Mouse (Mus musculus) left cerebral cortex, adult 11 months (tissue): ENCODE measurements around the gene Shisa2.

Experiments used
- DNase-seq: peaks from one replicate; pipeline ENCODE4 v3.0.0; 2022; ENCODE audit warnings: low spot score

The Shisa2 gene

DNA sequence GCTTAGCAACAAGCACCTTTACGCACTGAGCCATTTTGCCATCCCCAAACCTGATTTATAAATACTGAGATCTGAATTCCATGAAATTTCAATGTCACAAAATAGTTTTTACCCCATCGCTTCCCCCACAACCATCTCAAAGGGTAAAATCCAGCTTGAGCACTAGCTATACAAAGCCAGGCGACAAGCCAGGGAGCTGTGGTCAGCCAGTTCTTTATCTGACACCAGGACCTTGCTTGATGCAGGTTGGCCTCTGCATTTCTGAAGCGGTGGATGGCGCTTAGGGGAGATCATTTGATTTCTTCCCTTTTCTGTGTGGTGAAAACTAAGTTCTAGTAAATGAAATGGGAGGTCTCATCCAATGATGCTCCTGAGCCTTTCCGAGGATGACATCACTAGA, 7.0 kb downstream of the Shisa2 start:
- DNase-seq: no peak

GRCm38 (mm10) chr14:59633295-59633898, 8.3 kb downstream of the Shisa2 start:
- DNase-seq: no peak

GRCm38 (mm10) chr14:59633988-59634387, 8.9 kb downstream of the Shisa2 start:
- no peak for DNase-seq

DNA sequence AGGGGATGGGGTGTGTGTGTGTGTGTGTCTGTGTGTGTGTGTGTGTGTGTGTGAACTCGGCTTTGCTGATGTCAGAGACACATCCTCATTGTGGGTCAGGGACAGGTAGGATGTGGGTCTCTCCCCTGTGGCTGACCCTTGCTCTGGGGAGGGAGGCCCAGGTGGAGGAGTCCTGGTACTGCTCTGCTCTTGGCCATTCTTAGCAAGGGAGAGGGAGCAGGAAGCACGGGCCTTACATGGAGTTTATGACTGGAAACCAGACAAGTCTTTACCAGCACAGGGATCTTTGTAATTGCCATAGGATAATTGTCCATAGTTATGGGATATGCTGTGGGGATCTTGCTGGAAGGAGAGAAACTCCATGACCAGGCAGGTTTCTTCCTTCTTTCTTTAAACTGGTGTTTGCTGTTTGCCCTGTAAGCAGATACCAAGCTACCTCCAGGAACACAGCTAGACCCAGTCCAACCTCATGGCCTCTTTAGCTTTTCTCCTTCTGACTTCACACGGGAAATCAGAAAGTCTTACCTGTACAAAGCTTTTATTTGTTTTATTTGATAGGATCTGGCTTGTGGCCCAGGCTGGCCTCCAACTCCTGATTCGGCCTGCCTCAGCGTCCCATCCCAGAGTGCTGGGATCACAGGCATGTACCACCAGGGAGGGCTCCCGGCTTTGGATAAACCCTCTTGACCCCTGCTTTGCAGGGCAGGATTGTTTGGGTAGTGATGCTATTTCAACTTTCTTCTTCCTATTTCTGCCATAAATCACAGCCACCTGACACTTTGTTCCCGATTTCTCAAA, 14.0 kb downstream of the Shisa2 start:
- no peak for DNase-seq

- DNase-seq: no peak
Measured at GRCm38 (mm10) chr14:59641856-59642255, 16.7 kb downstream of the Shisa2 start.

DNA sequence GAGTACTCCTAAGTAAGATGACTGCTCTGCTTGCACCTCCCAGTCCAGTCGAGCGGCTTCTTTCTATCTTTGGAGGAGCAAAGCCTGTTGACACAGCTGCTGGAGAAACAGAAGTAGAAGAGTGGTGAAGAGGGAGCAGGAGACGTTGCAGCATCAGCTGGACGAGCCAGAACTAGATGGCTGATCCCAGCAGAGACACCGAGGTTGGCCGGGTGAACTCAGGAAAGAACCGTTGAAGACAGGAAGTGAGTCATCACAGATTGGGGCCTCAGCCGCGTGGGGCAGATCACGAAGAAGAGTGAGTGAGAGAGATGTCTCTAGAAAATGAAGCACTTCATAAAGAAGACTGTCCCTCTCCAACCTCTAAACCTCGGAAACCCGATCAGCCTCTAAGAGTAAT, 18.5 kb downstream of the Shisa2 start:
- no peak for DNase-seq

DNA sequence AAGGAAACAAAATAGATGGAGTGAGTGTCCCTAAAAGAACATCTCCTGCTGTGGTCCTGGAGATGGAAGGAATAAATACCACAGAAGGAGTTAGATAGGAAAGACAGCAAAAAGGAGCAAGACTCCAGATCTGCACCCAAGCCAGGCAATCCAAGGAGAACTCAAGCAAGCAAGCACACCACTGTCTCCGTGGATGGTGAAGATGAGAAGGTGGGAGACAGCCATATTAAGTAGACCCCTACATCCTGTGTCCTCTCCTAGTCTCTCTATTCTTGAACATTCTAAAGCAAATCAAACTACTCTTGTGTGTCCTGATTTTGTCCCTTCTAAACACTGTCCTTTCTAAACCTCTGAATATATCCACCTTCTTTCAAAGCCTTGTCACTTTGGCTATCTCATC, 19.1 kb downstream of the Shisa2 start:
- DNase-seq: no peak

GRCm38 (mm10) chr14:59644896-59645295, 19.8 kb downstream of the Shisa2 start:
- DNase-seq: no peak

- DNase-seq: no peak
Measured at GRCm38 (mm10) chr14:59646826-59647697, 22.0 kb downstream of the Shisa2 start.

GRCm38 (mm10) chr14:59648611-59649010, 23.5 kb downstream of the Shisa2 start:
- DNase-seq: no peak

- no peak for DNase-seq
Measured at GRCm38 (mm10) chr14:59649337-59649736, 24.2 kb downstream of the Shisa2 start.

GRCm38 (mm10) chr14:59656591-59656990, 31.5 kb downstream of the Shisa2 start:
- no peak for DNase-seq

DNA sequence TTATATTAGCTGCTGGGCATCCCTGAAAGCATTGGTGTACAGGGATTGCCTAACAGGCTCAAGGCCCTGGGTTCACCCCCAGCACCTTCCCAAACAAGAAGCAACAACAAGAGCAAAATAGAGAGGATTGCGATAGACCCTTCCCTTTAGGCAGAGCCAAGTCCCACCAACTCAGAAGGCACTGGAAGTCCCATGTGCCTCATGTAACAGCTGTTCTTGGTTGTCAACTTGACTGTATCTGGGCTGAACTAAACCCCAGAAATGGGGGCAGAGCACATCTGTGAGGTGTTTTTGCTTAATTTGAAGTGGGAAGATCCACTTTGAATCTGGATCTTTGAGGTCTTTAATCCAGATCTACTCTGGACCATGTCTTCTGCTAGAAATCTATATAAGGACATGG, 32.0 kb downstream of the Shisa2 start:
- no peak for DNase-seq

- DNase-seq: no peak
Measured at GRCm38 (mm10) chr14:59672893-59673515, 47.9 kb downstream of the Shisa2 start.

- no peak for DNase-seq
Measured at GRCm38 (mm10) chr14:59674556-59674955, 49.4 kb downstream of the Shisa2 start.

DNA sequence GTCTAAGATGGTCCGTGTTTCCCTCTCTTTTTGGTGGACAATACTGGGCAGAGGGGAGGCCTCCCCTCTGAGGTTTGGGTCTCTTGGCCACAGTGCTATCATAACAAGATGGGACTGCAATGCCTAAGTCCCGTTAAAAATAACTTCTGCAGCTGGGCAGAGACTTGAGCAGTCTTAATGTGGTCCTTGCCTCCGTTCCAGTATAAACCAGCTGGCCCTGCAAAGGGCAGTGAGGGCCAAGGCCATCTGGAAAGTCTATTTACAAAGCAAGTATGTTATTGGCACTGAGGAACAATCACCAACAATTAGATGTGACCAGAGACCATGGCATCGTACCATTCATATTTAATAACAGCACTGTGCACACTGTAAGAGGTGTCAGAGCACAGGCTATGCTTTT, 50.2 kb downstream of the Shisa2 start:
- no peak for DNase-seq

GRCm38 (mm10) chr14:59677598-59678003, 52.5 kb downstream of the Shisa2 start:
- no peak for DNase-seq
